Mouse (Mus musculus) testis, adult 2 months (tissue): Measurements from ENCODE around the gene Slc7a10.

ENCODE experiments used
- CTCF ChIP-seq: fragments of 200-500 bp; IDR thresholded peaks from 2 replicates; pipeline ENCODE4 v1.5.1; 2012; ENCODE audit warnings: low read depth, mild to moderate bottlenecking, inconsistent platforms, low read length, moderate library complexity; ENCODE audit not compliant: control insufficient read depth, insufficient read depth, insufficient replicate concordance
- POLR2A ChIP-seq: fragments of 200-500 bp; IDR thresholded peaks from 2 replicates; pipeline ENCODE4 v1.6.1; 2012; ENCODE audit warnings: low read depth, mild to moderate bottlenecking, inconsistent platforms, low read length, moderate library complexity; ENCODE audit not compliant: control insufficient read depth

- TF ChIP-seq CTCF (no peak), POLR2A (no peak)
These were observed 28.4 kb downstream of the Slc7a10 start for GRCm38 (mm10) chr7:35214442-35215222.
